Mouse (Mus musculus) embryonic stem cell, embryonic (primary cell): Measurements from ENCODE around the gene Unc13a.

Source experiments
- CTCF ChIA-PET, 4 experiments: fragments of 300-600 bp in 2 of 4; fragments of 350-600 bp in 2 of 4; sonication (Branson Sonifier 250); formaldehyde crosslinking; loops; one replicate each; lab custom pipeline; 2022; ENCODE audit warnings: inconsistent platforms in 2 of 4; lab: Charles Lee
- POLR2A ChIA-PET, 4 experiments: fragments of 300-600 bp in 2 of 4; fragments of 350-600 bp in 2 of 4; sonication (Branson Sonifier 250); formaldehyde crosslinking; loops; one replicate each; lab custom pipeline; 2022; ENCODE audit warnings: antibody characterized with exemption in 4 of 4, inconsistent platforms in 1 of 4; lab: Charles Lee

Unc13a gene

DNA sequence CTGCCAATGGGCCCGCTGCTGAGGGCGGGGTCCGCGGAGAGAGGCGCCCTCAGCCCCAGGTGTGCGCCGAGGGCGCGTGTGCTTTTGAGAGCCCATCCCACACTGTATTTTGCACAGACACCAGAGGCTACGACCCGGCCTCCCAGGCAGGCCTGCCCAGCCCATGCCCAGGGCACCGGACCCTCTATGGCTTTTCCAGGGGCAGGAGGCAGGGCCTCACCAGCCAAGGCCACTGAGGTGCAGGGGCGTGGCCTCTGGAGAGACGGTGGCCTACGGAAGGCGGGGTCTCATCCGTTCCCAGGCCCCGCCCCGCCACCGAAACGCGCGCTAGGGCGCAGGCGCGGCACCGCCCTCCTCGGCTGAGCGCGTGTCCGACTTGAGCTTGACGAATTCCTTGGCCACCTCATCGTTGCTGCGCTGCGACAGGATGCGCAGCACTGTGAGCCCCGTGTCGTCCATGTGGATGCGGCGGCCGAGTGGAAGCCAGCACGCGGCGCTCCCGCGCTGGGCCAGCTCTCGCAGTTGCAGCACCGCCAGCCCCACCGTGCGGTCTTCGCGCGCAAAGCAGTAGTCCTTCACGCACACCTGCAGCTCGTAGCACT lies 42.4 kb downstream of the Unc13a start:
- ChIA-PET POLR2A (interaction anchor here (0.5 to 10.0 kb wide), 84 partner anchors 9 to 935 kb away, joined by 3 to 177 read pairs (median 4); partner anchors contain the start of genes Colgalt1 (in 4 of the 4), Fcho1 (in 2 of the 4), Pgls (in 2 of the 4) and Slc27a1 (in 2 of the 4)), CTCF (interaction anchor here (0.5 to 4.8 kb wide), 29 partner anchors 13 to 611 kb away, joined by 3 to 30 read pairs (median 4); partner anchors contain the start of genes Colgalt1 (in 2 of the 4), Abhd8 (in 1 of the 4), Ap1m1 (in 1 of the 4) and Mrpl34 (in 1 of the 4))

DNA sequence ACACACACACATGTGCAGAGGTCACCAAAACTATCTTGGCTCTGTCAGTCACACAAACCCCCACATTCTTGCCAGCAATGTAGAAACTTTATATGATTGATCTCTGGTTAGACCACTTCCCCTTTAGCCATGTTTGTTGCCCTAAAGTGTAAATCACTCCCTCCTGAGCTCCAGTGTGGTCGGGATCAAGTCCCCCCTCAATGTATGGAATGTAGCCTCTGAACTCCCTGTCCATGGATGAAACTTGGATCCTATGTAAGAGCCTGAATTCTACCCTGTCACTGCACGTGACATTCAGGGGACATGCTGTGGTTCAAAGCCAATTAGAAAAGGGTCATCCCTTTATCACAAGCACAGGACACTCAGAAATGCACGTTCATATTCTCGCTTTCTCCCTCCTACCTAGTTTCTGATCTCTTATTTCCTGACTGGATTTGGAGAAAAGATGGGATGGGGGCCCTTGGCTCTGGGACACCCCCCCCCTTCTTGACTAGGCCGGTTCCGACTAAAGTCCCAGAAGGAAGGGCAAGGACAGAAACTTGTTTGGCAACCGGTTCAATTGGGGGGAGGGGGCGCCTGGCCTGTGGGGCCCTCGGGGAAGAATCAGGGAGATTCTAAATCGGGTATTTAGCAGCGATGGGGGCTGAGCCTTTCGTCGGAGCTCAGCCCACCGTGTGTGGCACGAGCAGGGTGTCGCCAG lies 43.0 kb downstream of the Unc13a start:
- ChIA-PET POLR2A (interaction anchor here (0.6 to 10.0 kb wide), 59 partner anchors 8 to 936 kb away, joined by 3 to 177 read pairs (median 7); partner anchors contain the start of genes Colgalt1 (in 4 of the 4), Fcho1 (in 2 of the 4), Slc27a1 (in 2 of the 4) and Tmem221 (in 2 of the 4)), CTCF (interaction anchor here (0.6 to 4.8 kb wide), 20 partner anchors 12 to 611 kb away, joined by 3 to 30 read pairs (median 4); partner anchors contain the start of genes Colgalt1 (in 2 of the 4), Abhd8 (in 1 of the 4), Ap1m1 (in 1 of the 4) and Mrpl34 (in 1 of the 4))

DNA sequence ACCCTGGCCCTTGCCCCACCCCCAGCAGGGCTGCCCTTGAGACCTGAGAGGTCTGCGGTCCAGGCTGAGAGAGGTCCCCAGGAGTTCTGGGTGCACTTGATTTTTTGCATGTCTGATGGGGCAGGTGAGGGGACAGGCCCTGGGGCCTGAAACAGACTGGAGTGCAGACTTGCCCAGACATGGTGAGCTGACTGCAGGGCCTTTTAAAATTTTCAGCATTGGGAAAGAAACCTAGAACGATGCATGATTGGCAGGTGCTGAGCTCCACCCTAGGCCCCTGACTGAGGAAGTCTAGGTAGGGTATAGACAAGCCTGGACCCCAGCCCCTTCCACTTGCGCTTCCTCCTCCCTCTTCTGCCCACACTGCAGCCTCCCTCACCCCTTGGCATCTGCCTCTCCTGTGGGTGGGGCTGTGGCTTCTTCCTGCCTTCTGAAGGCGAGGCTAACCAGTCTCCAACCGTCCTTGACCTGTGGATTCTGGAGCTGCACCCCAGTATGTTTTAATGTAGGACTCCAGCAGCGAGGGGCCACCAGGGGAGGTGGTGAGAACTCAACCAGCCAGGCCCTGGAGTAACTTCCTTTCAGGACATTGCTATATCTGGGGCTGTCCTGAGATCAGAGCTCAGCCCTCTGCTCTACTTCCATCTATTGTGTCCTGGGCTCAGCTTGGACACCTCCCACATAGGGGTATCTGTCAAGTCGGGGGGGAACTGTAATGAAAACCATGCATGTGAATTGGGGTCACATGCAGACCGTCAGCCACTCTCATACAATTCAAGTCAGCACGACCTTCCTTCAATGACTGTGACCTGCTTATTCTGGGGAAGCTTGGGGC lies 44.1 kb downstream of the Unc13a start:
- ChIA-PET POLR2A (interaction anchor here in 3 of 4 experiments (0.6 to 10.0 kb wide), 20 partner anchors 14 to 222 kb away, joined by 3 to 177 read pairs (median 9); partner anchors contain the start of genes Colgalt1 (in 3 of the 3), Slc27a1 (in 2 of the 3), Mvb12a (in 1 of the 3) and Unc13a (in 1 of the 3)), CTCF (interaction anchor here in 3 of 4 experiments (1.0 to 4.8 kb wide), 7 partner anchors 16 to 119 kb away, joined by 3 to 30 read pairs (median 5); partner anchors contain the start of gene Colgalt1 (in 1 of the 3))

DNA sequence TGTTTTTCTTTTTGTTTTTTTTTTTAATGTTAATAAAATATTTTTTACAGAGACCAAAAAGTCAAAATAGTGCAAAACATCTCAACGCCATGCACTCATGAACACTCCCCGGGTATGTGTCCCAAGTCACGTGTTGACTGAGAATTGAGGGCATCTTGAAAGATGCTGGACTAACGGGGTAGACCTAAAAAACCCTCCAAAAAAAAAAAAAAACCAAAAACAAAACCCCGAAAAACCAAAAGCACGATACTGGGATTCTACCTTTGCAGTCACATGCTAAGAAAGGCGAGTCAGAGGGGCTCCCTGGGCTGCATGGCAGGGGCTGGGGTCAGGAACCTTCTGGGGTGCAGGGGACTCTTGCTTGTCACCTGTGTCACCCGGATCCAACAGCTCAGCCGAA lies 44.8 kb downstream of the Unc13a start:
- CTCF ChIA-PET = interaction anchor here (0.7 to 2.0 kb wide), 6 partner anchors 16 to 61 kb away, joined by 3 to 8 read pairs (median 4); no protein-coding TSS in a partner anchor
- POLR2A ChIA-PET = interaction anchor here in 3 of 4 experiments (1.0 to 10.0 kb wide), 11 partner anchors 13 to 222 kb away, joined by 3 to 177 read pairs (median 5); partner anchors contain the start of genes Colgalt1 (in 3 of the 3), Jak3 (in 1 of the 3) and Slc27a1 (in 1 of the 3)

DNA sequence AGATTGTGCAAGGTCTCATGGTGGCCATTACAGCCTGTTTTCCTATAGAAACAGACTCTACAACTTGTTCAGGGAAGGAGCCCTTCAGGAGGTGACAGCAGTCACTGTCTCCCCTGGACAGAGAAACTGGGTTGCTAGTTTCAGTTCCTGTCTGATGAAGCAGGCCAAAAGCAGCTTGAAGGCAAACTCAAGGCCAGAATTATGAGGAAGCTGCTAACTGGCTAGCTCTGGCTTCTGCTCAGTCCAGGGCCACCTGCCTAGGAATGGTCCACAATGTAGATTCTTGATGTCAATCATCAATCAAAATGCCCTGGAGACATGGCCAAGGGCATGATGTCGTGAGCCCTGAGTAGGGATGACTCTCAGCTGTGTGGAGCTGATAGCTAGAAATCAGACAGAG lies 46.5 kb downstream of the Unc13a start:
- CTCF ChIA-PET = no interaction called here
- POLR2A ChIA-PET = interaction anchor here in 3 of 4 experiments (0.5 to 10.0 kb wide), 5 partner anchors 11 to 327 kb away, joined by 6 to 177 read pairs (median 84); partner anchors contain the start of genes Colgalt1 (in 2 of the 3) and Slc27a1 (in 1 of the 3)

DNA sequence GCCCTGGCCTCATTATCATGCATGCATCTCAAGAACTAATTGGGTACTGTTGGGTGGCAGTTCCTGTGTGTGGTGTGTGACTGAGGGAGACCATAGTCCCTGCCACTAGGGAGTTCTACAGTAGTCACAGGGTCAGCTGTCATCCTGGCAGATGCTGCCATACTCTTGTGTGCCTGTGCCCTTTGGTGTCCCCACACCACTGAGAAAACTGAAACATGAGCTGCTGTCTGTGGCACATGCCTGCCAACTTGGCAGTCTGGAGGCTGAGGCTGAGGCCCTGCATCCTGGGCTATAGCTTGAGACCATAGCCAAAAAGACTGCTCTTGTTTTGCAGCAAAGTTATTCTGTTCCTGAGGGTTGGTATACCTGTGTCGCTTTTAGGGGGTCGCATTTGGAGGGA lies 51.8 kb downstream of the Unc13a start:
- CTCF ChIA-PET = interaction anchor here in 1 of 4 experiments (0.8 kb wide), 1 partner anchor 24 kb away, joined by 3 read pairs; no protein-coding TSS in a partner anchor
- POLR2A ChIA-PET = interaction anchor here (0.6 to 2.4 kb wide), 12 partner anchors 8 to 684 kb away, joined by 3 to 16 read pairs (median 6); partner anchors contain the start of gene Colgalt1 (in 3 of the 4)

DNA sequence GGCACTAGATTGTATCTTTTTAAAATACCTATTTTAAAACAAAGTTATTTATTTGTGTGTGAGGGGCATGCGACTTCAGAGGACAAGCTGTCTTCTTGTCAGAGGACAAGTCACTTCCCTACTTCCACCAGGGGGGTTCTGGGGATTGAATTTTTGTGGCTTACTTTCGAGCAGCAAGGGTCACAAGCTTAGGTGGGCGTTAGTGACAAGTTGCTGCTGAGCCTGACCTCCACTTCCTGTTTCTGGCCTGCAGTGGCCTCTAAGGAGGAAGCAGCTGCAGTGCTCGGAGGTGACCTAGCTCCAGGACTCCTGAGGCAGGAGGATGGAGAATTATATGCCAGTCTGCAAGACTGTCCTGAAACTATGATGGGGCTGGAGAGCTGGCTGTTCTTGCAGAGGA lies 58.1 kb downstream of the Unc13a start:
- ChIA-PET CTCF (interaction anchor here in 2 of 4 experiments (0.6 to 1.8 kb wide), 3 partner anchors 42 to 51 kb away, joined by 3 to 5 read pairs (median 4); no protein-coding TSS in a partner anchor), POLR2A (interaction anchor here in 3 of 4 experiments (0.8 to 10.3 kb wide), 16 partner anchors 10 to 153 kb away, joined by 3 to 177 read pairs (median 24); partner anchors contain the start of genes Pgls (in 1 of the 3), Slc27a1 (in 1 of the 3) and Tmem221 (in 1 of the 3))

DNA sequence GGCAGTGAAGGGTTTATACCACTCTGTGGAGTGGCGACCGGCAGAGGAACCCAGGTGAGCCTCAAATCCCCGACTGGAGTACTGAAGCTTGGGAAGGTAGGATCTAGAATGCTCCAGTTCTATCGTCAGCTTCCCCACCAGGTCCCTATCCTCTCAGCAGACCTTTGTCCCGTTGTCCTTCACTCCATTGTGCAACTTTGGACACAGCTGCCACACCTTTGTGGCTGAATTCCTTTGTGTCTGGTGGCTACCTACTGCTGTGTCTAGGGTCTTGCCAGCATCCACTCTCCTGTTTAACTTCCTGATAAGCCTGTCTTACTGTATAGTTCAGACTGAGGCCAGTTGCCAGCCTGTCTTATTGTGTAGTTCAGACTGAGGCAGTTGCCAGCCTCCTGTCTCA lies 59.4 kb downstream of the Unc13a start:
- CTCF ChIA-PET = interaction anchor here (0.6 to 3.0 kb wide), 14 partner anchors 9 to 92 kb away, joined by 3 to 19 read pairs (median 4); partner anchors contain the start of gene Slc27a1 (in 1 of the 4)
- POLR2A ChIA-PET = interaction anchor here (0.7 to 10.3 kb wide), 46 partner anchors 8 to 715 kb away, joined by 3 to 177 read pairs (median 8); partner anchors contain the start of genes Slc27a1 (in 3 of the 4), Mrpl34 (in 2 of the 4), Pgls (in 2 of the 4) and Tmem221 (in 2 of the 4)

DNA sequence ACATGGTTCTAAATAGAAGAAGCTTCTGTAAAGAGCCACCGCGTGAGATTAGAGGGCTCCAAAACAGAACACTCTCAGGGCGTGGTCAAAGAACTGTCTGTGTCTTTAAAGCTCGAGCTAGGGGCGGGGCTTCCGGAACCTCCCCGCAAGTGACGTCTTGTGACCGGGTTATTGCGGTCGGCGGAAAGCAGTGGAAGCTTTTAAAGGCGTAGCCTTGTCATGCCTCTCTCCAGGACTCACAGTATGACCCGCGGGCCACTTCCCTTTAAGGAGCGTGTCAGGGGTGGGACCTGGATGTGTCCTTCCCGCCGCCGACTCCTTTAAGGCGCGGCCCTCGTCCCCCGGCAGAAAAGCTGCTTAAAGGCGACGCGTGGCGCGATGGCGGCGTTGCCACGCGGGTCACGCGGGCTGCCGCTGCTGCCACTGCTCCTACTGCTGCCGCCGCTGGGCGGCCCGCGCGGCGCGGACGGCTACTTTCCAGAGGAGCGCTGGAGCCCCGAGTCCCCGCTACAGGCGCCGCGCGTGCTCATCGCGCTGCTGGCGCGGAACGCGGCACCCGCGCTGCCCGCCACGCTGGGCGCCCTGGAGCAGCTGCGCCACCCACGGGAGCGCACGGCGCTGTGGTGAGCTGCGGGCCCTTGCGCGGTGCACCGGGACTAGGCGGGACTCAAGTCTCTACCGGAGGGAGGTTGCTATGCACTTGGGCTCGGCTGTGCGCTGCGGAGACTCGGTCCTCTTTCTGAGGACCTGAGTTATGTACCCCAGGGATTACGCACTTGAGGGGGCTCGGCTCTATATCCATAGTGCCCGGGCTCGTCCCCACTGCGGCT lies 60.5 kb downstream of the Unc13a start, which contains the start of gene Colgalt1:
TSS of gene Colgalt1 (plus strand) at position 177 of the 830 bp plus-strand sequence.
- CTCF ChIA-PET = interaction anchor here (0.5 to 3.0 kb wide), 25 partner anchors 9 to 116 kb away, joined by 3 to 19 read pairs (median 4); partner anchors contain the start of genes Mvb12a (in 1 of the 4), Pgls (in 1 of the 4), Slc27a1 (in 1 of the 4) and Tmem221 (in 1 of the 4)
- POLR2A ChIA-PET = interaction anchor here (0.6 to 10.3 kb wide), 84 partner anchors 7 to 1080 kb away, joined by 3 to 177 read pairs (median 5); partner anchors contain the start of genes Pgls (in 3 of the 4), Slc27a1 (in 3 of the 4), Tmem221 (in 3 of the 4) and Mrpl34 (in 2 of the 4)

DNA sequence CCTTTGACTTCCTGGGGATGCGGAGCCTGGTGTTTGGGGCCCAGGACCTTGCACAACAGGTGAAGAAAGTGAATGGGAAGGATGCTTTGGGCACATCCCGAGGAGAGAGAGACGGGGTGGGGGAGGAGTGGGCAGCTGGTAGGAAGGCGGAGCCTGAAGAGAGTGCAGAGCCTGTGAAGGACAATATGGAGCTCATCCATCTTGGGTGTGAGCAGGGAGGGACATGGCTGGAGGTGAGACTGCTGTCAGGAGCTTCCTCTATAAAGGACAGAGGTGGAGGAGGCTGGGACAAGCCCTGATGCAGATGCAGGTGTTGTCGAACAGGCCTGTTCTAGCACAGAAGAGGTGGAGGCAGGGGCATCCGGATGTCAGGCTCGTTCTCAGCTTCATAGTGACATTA lies 67.5 kb downstream of the Unc13a start:
- POLR2A ChIA-PET = interaction anchor here (0.9 to 5.3 kb wide), 29 partner anchors 8 to 140 kb away, joined by 3 to 88 read pairs (median 7); partner anchors contain the start of genes Pgls (in 3 of the 4), Colgalt1 (in 2 of the 4), Mrpl34 (in 2 of the 4) and Slc27a1 (in 2 of the 4)

DNA sequence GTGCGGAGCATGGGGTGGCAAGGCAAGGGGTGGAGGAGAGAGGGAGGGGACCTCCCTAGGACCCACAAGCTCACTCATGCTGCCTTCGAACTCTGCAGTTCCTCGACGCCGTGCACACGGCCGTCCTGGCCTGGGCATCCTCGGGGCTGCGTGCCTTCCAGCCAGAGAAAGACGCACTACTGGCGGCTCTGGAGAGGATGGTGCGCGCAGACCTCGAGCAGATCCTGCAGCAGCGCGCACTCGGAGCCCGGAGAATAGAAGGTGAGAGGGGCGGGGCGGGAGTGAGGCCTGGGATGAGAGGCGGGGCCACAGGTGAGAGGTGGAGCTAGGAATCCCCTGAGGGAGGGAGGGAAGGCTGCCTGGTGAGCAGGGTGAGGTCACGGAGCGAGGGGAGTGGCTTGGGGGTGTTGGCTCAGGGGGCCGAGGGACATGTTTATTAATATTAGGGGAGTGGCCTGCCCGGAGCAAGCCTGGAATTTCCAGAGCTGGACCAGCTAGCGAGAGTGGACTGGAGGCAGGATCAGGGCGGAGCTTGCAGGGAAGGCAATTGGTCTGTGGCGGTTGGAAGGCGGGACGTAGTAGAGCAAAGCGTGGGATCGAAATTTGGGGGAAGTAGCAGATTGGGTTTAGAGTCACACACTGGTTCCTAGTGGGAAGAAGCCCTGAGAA lies 68.8 kb downstream of the Unc13a start:
- POLR2A ChIA-PET = interaction anchor here (0.6 to 5.3 kb wide), 85 partner anchors 8 to 943 kb away, joined by 3 to 88 read pairs (median 4); partner anchors contain the start of genes Colgalt1 (in 4 of the 4), Mvb12a (in 3 of the 4), Pgls (in 3 of the 4) and Slc27a1 (in 3 of the 4)
- CTCF ChIA-PET = interaction anchor here (0.5 to 2.7 kb wide), 35 partner anchors 8 to 1229 kb away, joined by 3 to 21 read pairs (median 4); partner anchors contain the start of genes Tmem221 (in 2 of the 4), Colgalt1 (in 1 of the 4), Comp (in 1 of the 4) and Pgls (in 1 of the 4)

More for the DNA sequence above, 67.5 kb downstream of the Unc13a start:
- CTCF ChIA-PET = interaction anchor here in 3 of 4 experiments (0.6 to 2.7 kb wide), 8 partner anchors 26 to 81 kb away, joined by 3 to 21 read pairs (median 4); partner anchors contain the start of gene Slc27a1 (in 1 of the 3)

DNA sequence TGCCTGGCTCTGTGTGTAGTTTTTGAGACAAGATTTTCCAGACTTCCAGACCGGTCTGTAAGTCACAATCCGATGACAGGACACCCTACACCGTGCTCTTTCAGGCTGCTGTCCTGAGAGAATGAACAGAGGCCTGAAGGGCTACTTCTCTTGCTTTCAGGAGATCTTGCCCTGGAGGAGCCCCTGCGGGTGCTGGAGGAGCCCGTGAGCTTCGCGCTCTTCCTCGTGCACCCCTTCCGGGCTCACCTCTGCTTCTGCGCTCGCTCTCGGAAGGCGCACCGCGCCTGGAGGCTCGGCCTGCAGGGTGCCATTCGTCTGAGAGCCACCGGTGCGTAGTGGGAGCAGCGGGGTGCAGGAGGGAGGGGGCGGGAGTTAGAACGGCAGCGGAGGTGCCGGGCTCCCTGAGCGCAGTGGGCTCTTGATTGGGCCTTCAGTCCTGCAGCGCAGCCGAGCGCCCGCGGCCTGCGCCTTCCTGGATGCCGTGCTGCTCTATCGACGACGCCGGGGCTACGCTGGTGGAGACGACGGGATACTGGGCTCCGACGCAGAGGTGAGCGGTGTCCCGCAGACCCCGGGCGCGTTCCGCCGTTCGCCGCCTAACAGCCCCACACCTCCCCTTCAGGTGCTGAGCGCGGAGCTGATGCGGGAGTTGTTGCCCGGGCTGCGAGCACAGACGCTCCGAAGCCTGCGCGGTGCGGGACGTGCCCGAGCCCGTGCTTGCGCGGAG lies 69.5 kb downstream of the Unc13a start:
- POLR2A ChIA-PET = interaction anchor here (0.6 to 5.3 kb wide), 56 partner anchors 8 to 904 kb away, joined by 3 to 88 read pairs (median 6); partner anchors contain the start of genes Colgalt1 (in 4 of the 4), Mvb12a (in 3 of the 4), Pgls (in 3 of the 4) and Slc27a1 (in 3 of the 4)
- CTCF ChIA-PET = interaction anchor here (0.6 to 2.7 kb wide), 21 partner anchors 8 to 78 kb away, joined by 3 to 21 read pairs (median 4); partner anchors contain the start of genes Tmem221 (in 2 of the 4), Colgalt1 (in 1 of the 4) and Pgls (in 1 of the 4)

DNA sequence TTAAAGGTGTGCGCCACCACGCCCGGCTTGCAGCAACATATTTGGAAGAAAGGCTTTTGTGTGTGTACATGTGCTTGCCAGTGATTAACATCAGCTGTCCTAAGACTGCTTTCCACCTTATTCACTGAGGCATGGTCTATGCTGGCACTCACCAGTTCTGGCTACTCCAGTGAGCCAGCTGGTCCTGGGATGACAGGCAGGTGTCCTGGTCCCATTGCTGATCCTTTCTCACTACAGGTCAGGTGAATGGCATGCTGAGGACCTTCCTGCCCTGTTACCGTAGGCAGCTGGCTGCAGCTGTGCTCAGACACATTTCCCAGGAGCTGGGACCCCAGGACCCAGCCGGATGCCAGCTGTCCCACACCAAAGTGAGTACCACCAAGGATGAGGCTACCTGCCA lies 72.7 kb downstream of the Unc13a start:
- CTCF ChIA-PET = interaction anchor here in 3 of 4 experiments (0.5 to 2.3 kb wide), 6 partner anchors 12 to 1597 kb away, joined by 3 to 6 read pairs (median 3); partner anchors contain the start of gene Tmem221 (in 1 of the 3)
- POLR2A ChIA-PET = interaction anchor here in 2 of 4 experiments (0.8 to 3.9 kb wide), 8 partner anchors 12 to 40 kb away, joined by 3 to 17 read pairs (median 6); partner anchors contain the start of genes Colgalt1 (in 2 of the 2), Tmem221 (in 2 of the 2) and Slc27a1 (in 1 of the 2)
